Mouse (Mus musculus) cerebellum, adult 9-10 months (tissue): ENCODE measurements around the gene Gtf3c5.

Experiments
- DNase-seq: peaks from one replicate; pipeline ENCODE4 v3.0.0; 2022

The Gtf3c5 gene

GRCm38 (mm10) chr2:28606601-28607340, 23.2 kb upstream of the Gtf3c5 start:
- no peak for DNase-seq

GRCm38 (mm10) chr2:28605789-28606541, 22.4 kb upstream of the Gtf3c5 start:
- DNase-seq, result no peak

- no peak for DNase-seq
These were observed 20.0 kb upstream of the Gtf3c5 start for GRCm38 (mm10) chr2:28603542-28603941.

DNA sequence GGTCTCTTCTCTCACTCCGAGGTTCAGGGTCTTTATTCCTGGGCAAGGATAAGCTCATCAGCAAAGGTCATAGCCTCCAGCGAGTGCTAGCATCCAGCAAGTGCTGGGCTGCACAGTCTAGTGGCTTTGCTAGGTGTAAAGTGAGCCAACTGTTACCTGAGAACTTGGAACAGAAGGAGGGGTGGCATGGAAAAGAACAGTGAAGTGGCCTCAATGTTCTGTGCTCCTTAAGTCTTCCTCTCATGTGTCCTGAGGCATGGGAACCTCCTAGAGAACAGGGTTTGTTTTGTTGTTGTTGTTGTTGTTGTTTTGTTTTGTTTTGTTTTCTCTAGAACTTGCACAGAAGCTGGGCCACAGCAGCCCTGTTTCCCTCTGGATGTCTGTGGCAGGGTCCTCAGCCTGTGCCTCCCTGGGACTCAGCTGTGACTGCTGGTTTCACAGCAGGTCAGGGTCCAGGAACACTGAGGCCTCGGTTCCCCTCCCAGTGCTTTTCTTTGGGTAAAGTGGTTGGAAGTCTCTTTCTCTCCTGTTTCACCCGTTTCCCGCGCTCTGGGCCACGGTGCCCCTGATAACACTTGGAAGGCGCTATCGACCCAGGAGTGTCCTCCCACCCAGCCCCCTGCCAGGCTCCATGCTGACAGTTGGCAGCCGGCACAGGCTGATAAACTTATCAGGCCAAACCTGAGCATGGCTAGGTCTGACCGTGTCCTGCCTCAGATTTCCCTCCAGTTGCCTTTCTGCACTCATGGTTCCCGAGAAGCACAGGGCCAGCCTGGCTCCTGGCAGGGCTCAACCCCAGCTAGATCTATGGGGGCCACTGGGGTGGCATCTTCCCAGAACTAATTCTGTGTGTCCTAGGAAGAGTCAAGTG, 18.4 kb upstream of the Gtf3c5 start:
- no peak for DNase-seq

- no peak for DNase-seq
These were observed 16.0 kb upstream of the Gtf3c5 start for GRCm38 (mm10) chr2:28599569-28599900.

GRCm38 (mm10) chr2:28598692-28599568, 15.4 kb upstream of the Gtf3c5 start:
- no peak for DNase-seq

GRCm38 (mm10) chr2:28597733-28598547, 14.4 kb upstream of the Gtf3c5 start:
- no peak for DNase-seq

DNA sequence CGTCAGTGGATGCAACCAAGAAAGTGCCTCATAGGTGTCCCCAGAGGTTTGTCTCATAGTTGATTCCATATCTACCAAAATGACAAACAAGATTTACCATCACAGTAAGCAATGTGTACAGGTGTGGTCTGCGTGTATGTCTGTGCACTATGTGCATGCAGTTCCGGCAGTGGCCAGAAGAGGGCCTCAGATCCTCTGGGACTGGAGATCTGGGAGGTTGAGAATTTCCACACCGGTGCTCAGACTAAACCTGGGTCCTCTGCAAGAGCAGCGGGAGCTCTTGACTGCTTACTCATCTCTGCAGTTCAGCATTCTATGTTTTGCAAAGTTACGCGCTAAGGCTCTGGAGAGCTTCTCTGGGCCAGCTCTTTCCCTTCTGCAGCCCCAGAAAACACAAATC, 13.4 kb upstream of the Gtf3c5 start:
- no peak for DNase-seq

- DNase-seq, result no peak
These were observed 12.5 kb upstream of the Gtf3c5 start for GRCm38 (mm10) chr2:28596021-28596420.

DNA sequence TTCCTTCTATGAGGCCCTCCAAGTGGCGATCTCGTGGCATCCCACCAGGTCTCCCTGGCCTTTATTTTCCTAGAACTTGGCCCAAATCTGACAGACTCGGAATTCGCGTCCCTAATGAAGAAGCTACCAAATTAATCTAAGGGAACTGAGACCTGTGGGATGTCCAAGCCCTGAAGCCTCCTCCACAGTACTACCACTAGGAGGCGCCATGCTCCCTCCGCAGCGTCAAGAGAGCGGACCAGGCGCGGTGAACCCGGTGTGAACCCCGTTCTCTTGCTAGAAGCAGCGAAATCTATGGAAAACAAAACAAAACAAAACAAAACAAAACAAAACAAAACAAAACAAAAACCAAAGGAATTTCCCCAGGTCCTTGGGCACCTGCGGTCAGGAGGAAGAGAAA, 9.3 kb upstream of the Gtf3c5 start:
- DNase-seq, result peak; percentile 51

GRCm38 (mm10) chr2:28591479-28591878, 7.9 kb upstream of the Gtf3c5 start:
- DNase-seq, result no peak

DNA sequence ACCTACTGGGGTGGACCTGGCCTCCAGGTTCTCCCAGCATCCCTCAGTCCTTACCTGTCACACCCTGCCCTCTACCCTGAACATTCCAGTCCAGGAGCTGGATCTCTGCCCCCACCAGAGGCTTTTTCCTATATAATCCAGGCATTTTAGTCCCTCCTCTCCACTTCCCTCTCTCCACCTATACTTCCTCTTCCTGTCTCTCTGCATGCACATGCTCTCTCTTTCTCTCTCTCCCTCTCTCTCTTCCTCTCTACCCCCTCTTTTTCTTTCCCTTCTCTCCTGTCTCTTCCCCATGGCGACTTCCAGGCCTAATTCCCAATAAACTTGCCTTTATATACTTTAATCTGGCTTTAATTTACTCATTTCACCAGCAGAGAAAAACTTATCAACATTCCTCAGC, 5.0 kb upstream of the Gtf3c5 start:
- no peak for DNase-seq

DNA sequence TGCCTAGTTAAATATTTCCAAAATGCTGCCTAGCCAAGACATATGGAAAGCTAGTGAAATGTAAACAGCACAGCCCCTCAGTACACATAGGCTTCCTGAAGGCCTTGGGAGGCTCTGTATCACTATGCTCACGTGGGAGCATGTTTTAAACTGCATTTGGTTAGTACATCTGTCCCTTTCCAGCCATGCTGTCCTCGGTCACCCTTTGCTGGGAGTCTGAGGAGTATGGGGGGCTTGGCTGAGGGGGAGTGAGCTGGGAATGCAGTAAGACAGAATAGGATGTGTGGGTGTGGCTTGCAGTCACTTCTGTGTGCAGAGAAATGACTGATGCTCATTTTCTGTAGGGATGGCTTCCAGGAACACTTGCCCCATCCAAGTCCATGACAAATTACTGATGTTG, 2.2 kb upstream of the Gtf3c5 start:
- no peak for DNase-seq

GRCm38 (mm10) chr2:28585043-28585571, 1.6 kb upstream of the Gtf3c5 start:
- DNase-seq, result peak; percentile 88

GRCm38 (mm10) chr2:28582647-28583353, 751 bp downstream of the Gtf3c5 start:
- DNase-seq, result peak; percentile 90

GRCm38 (mm10) chr2:28578003-28578402, 5.5 kb downstream of the Gtf3c5 start:
- no peak for DNase-seq

DNA sequence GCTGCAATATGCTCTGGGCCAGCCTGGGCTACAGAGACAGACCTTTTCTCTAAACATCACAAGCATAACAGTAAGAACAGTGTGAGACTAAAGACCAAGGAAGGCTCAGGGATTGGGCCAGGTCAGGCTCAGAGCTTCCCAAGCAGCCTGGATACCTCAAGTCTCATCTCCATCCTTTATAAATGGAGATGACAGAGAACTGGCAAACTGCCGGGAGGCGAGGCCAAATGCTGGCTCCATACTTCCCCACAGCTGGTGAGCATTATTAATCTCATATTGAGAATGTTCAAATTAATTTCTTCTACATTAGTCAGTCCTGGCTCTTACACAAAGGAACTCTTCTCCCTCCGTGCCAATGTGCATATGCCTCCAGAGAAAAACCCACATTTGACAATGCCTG, 6.7 kb downstream of the Gtf3c5 start:
- DNase-seq, result no peak

DNA sequence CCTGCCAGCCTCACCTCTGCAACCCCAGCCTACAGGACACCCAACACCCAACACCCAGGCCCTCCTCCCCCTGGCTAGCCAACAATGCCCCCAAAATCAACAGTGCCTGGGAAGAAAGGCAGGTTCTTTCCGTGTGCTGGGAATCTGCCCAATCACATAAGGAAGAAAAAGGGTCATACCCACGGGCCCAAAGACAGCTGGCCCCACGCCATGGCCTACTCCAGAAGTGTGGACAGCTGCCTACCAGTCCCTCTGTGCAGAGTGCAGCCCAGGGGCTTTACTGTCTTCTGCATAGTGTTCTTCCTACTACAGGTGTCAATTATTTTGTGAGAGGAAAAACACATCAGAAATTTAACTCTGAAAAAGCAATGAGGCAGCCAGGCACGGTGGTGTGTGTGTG, 8.2 kb downstream of the Gtf3c5 start:
- DNase-seq, result no peak

DNA sequence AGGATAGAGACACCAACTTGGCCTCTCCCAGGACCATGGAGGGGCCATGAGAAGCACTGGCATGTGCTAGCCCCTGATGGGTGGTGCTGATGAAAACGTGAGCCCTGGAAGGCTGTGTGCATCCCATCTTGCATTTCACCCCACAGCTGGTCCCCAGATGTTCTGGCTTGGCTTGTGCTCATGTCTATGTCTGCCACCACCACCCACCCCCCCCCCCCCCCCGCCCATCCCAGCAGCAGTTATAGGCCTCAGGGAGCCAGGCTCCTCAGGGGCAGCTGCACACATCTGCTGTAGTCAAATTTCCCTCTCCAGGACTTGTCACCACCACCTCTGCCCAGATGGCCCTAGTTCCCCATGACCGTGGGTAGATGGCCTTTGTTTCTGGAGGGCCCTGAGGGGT, 13.6 kb downstream of the Gtf3c5 start:
- no peak for DNase-seq

GRCm38 (mm10) chr2:28566545-28566944, 17.0 kb downstream of the Gtf3c5 start:
- no peak for DNase-seq

GRCm38 (mm10) chr2:28564380-28564779, 19.2 kb downstream of the Gtf3c5 start:
- no peak for DNase-seq
